Mouse (Mus musculus) brain, embryonic 14.5 days (tissue): ENCODE results near the gene Lasp1.

Source experiments
- CTCF ChIP-seq: fragments of 200-500 bp; IDR thresholded peaks from 2 replicates; pipeline ENCODE4 v1.5.1; 2012; ENCODE audit warnings: inconsistent platforms, mild to moderate bottlenecking, moderate library complexity, borderline replicate concordance; ENCODE audit not compliant: insufficient read depth, insufficient read length; ENCODE audit errors: extremely low read depth
- POLR2A ChIP-seq: fragments of 200-500 bp; IDR thresholded peaks from 2 replicates; pipeline ENCODE4 v1.6.1; 2012; ENCODE audit warnings: mild to moderate bottlenecking, inconsistent platforms, borderline replicate concordance; ENCODE audit not compliant: poor library complexity, insufficient read depth, insufficient read length, severe bottlenecking; ENCODE audit errors: extremely low read depth

- TF ChIP-seq CTCF, result no peak
- TF ChIP-seq POLR2A, result no peak
These were observed 51.6 kb downstream of the Lasp1 start for GRCm38 (mm10) chr11:97850367-97850766.
